Mouse (Mus musculus) embryonic facial prominence, embryonic 14.5 days (tissue): ENCODE data around the gene Vrk2. TPM values are rescaled to one million over a fixed set of nuclear protein-coding genes. Genes with fewer than 3 reads are reported as not detected.
A peak's percentile ranks its signal among the peaks of the same experiment; 100 is the strongest.

Experiments used
- ATAC-seq: fragments of 200-750 bp; cut with Nextera tagmentation; 2 replicates; pipeline ENCODE4 v1.8.0; 2017; ENCODE audit warnings: low read depth, moderate number of reproducible peaks, moderate TSS enrichment
- DNase-seq: peaks from one replicate; pipeline ENCODE4 v3.0.0-alpha.2; 2015; ENCODE audit warnings: low spot score
- H3K27ac ChIP-seq: fragments of 300-500 bp; sonication (generic); replicated peaks from 2 replicates; pipeline ENCODE4 v1.5.1; 2014; ENCODE audit warnings: low read depth, mild to moderate bottlenecking, low read length, moderate library complexity
- H3K27me3 ChIP-seq: fragments of 300-500 bp; sonication (generic); replicated peaks from 2 replicates; pipeline ENCODE4 v1.6.1; 2014; ENCODE audit warnings: low read length; ENCODE audit not compliant: control insufficient read depth, insufficient read depth
- H3K36me3 ChIP-seq: fragments of 300-500 bp; sonication (generic); 2 replicates; pipeline ENCODE4 v1.6.1; 2014; ENCODE audit warnings: low read length, mixed read lengths; ENCODE audit not compliant: control insufficient read depth, insufficient read depth
- H3K4me1 ChIP-seq: fragments of 300-500 bp; sonication (generic); 2 replicates; pipeline ENCODE4 v1.6.1; 2014; ENCODE audit warnings: antibody characterized with exemption, low read length; ENCODE audit not compliant: control insufficient read depth, insufficient read depth
- H3K4me2 ChIP-seq: fragments of 300-500 bp; sonication (generic); 2 replicates; pipeline ENCODE4 v1.6.1; 2014; ENCODE audit warnings: low read depth, mild to moderate bottlenecking, low read length, moderate library complexity, mixed read lengths
- H3K4me3 ChIP-seq: fragments of 300-500 bp; sonication (generic); 2 replicates; pipeline ENCODE4 v1.5.1; 2014; ENCODE audit warnings: low read depth, mild to moderate bottlenecking, low read length
- H3K9ac ChIP-seq: fragments of 300-500 bp; sonication (generic); 2 replicates; pipeline ENCODE4 v1.6.1; 2014; ENCODE audit warnings: low read depth, mild to moderate bottlenecking, low read length, moderate library complexity, mixed read lengths
- H3K9me3 ChIP-seq: fragments of 300-500 bp; sonication (generic); 2 replicates; pipeline ENCODE4 v1.6.1; 2016; ENCODE audit warnings: low read length; ENCODE audit not compliant: control insufficient read depth
- WGBS: fragments of 180-500 bp; shearing (Covaris S2); extraction: QIAGEN DNeasy Blood & Tissue Kit; methylation state at CpG from one replicate; pipeline ENCODE4 v1.1.7; 2014; 5-methylcytosine and 5-hydroxymethylcytosine counted together
- polyA plus RNA-seq: library from polyadenylated mRNA; unstranded; fragments of >200 nt; fragmentation: Nextera tagmentation; extraction: Ambion mirVana; gene quantifications from 2 replicates; pipeline ENCODE4 v1.2.1, GENCODE M21; 2014

Vrk2 gene
- polyA plus RNA-seq, 1 experiment from 2014 or later, result 18.9 TPM

DNA sequence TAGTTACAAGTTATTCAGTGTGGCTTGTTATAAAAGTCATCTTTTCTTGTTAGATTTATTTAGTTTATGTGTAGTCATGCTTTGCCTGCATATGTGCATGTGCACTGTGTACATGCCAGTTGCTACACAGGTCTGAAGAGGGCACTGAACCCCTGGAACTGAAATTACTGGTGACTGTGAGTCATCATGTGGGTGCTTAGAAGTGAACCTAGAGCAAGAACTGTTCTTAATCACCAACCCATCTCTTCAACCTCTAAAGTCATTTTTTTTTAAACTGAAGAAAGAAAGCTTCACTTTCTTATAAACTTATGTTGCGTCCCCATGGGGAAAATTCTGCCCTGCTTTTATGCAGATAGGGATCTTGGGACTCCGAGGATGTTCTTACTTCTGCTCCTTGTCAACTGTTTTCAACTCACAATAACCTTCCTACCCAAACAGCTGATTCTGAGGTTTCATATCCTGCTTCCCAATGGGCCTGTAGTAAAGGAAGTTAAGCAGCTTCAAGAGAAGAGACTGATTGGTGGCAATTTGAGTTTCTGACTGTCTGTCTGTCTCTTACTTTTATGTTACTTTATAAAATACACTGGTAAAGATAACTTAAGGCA is 7.9 kb upstream of the Vrk2 start:
- DNase-seq (no peak), ATAC-seq (no peak)
- Histone ChIP-seq H3K27me3 (no peaks in the 10 kb centered on the region), H3K4me1 (no peaks in the 10 kb centered on the region), H3K9ac (no peak overlapping the region), H3K4me2 (no peak overlapping the region), H3K27ac (no peak overlapping the region), H3K36me3 (no peaks in the 10 kb centered on the region), H3K4me3 (no peak overlapping the region), H3K9me3 (no peaks in the 10 kb centered on the region)
- WGBS, result 72% methylated on average over 2 of the region's 2 CpGs

DNA sequence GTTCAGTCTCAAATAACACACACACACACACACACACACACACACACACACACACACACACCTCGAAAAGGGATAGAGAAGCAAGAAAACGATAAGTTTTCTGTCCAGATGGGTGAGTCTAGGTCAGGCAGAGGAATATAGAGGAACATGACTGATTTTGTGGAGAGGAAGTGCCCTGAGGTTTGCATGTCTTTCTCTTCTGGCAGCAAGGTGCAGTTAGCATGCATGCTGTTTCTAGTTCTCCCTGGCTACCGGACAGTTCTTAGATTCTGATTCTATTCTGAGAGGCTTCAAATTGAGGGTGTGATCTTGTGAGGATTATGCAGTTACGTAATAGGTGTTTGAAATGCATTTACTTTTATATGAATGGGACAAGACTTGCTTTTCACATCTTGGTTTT is 6.9 kb upstream of the Vrk2 start:
- no peak for ATAC-seq
- H3K27ac ChIP-seq, result no peak overlapping the region
- WGBS, result 83% methylated on average over 4 of the region's 4 CpGs
- DNase-seq, result no peak
- H3K36me3 ChIP-seq, result no peaks in the 10 kb centered on the region
- no peaks in the 10 kb centered on the region for H3K4me1 ChIP-seq
- H3K4me3 ChIP-seq, result no peak overlapping the region
- no peaks in the 10 kb centered on the region for H3K9me3 ChIP-seq
- no peak overlapping the region for H3K4me2 ChIP-seq
- no peak overlapping the region for H3K9ac ChIP-seq
- H3K27me3 ChIP-seq, result no peaks in the 10 kb centered on the region

DNA sequence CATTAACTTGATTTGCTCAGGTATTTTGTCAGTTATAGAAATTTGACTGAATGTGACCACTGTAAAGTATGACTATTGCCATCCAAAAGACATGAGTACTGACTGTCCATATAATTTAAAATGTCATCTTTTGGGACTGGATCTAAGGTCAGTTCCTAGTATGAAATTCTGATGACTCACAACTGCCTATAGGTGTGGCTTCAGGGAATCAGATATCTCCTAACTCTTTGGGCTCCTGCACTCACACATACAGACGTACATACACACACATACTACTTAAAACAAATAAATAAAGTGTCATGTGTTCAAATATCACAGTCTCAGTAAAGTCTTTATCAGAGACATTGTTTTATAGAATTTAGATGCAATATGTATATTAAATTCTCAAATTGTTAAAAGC is 5.1 kb upstream of the Vrk2 start:
- no peak overlapping the region for H3K4me3 ChIP-seq
- DNase-seq (no peak), ATAC-seq (no peak)
- H3K27me3 ChIP-seq, result no peaks in the 10 kb centered on the region
- no peak overlapping the region for H3K9ac ChIP-seq
- no peak overlapping the region for H3K27ac ChIP-seq
- 68% methylated on average over 1 of the region's 1 CpGs for WGBS
- H3K4me1 ChIP-seq, result no peaks in the 10 kb centered on the region
- H3K36me3 ChIP-seq, result no peaks in the 10 kb centered on the region
- H3K9me3 ChIP-seq, result no peaks in the 10 kb centered on the region
- no peak overlapping the region for H3K4me2 ChIP-seq

DNA sequence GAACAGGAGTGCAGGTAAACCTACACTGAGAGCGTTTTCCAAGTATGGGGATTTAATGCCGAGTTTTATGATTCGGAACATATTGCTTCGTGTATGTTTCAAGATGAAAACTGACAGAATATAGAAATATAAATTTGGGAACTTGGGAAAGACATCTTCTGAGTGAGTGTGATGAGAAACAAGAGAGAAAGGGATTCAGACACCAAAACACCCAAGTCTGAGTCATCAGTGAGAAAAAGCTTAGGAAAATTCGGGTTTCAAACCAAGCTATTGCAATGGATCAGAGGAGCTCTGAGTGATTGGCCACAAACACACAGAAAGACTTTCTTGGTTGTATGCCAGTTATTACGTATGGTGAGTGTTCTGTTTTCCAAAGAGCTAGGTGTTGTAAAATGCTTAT is 4.0 kb upstream of the Vrk2 start:
- Histone ChIP-seq H3K4me2 (no peak overlapping the region), H3K36me3 (no peaks in the 10 kb centered on the region), H3K9ac (no peak overlapping the region), H3K4me3 (no peak overlapping the region), H3K27me3 (no peaks in the 10 kb centered on the region), H3K4me1 (0 out of 2 replicates have a peak, but pooled peaks cover under 1% of the 10 kb centered on the region), H3K27ac (no peak overlapping the region), H3K9me3 (no peaks in the 10 kb centered on the region)
- 72% methylated on average over 6 of the region's 6 CpGs for WGBS
- DNase-seq (no peak), ATAC-seq (no peak)

DNA sequence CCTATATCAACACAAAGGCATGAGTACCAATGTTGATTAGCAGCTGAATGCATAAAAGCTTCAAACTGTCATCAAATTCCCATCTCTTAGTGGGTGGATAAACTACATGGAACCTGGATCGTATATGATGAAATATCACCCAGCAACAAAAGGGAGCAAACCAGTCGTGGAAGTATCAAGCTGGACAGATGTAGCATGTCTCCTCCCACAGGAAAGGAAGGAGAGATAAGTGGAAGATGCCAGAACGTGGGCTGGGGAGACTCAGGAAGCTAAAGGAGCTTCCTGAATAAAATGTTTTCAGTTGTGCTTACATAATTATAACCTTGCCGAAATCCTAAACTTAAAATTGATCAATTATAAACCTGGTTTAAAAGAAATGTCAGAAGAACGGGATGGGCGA is 3.3 kb upstream of the Vrk2 start:
- WGBS, result 70% methylated on average over 6 of the region's 6 CpGs
- H3K4me2 ChIP-seq, result no peak overlapping the region

DNA sequence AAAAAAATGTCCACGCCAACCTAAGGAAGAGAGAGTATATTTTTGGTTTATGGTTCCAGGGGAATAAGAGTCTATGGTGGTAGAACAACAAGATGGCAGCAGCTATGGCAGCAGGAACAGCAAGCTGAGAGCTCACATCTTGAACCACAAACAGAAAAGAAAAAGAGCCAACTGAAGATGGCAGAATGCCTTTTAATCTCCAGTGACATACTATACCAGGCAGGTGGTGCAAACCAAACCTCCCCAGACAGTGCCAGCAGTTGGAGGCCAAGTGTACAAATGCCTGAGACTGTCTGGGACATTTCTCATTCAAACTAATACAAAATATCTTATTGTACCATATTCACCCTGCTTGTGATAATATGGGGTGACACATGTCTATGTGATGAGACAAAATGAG is 2.4 kb upstream of the Vrk2 start:
- H3K36me3 ChIP-seq, result no peaks in the 10 kb centered on the region
- no peak overlapping the region for H3K4me2 ChIP-seq
- H3K9me3 ChIP-seq, result no peaks in the 10 kb centered on the region
- no peak for DNase-seq
- no peak overlapping the region for H3K27ac ChIP-seq
- no peak overlapping the region for H3K9ac ChIP-seq
- no peak overlapping the region for H3K4me3 ChIP-seq
- H3K27me3 ChIP-seq, result no peaks in the 10 kb centered on the region
- 91% methylated on average over 1 of the region's 1 CpGs for WGBS
- no peak for ATAC-seq
- H3K4me1 ChIP-seq, result peaks cover 6% of the 10 kb centered on the region; the same call in 1 of the 2 replicates

More for the DNA sequence above, 3.3 kb upstream of the Vrk2 start:
- no peak overlapping the region for H3K9ac ChIP-seq
- DNase-seq (no peak), ATAC-seq (no peak)
- no peaks in the 10 kb centered on the region for H3K9me3 ChIP-seq
- H3K4me1 ChIP-seq, result peaks cover 6% of the 10 kb centered on the region; the same call in 1 of the 2 replicates
- no peaks in the 10 kb centered on the region for H3K27me3 ChIP-seq
- no peak overlapping the region for H3K4me3 ChIP-seq
- no peak overlapping the region for H3K27ac ChIP-seq
- no peaks in the 10 kb centered on the region for H3K36me3 ChIP-seq

DNA sequence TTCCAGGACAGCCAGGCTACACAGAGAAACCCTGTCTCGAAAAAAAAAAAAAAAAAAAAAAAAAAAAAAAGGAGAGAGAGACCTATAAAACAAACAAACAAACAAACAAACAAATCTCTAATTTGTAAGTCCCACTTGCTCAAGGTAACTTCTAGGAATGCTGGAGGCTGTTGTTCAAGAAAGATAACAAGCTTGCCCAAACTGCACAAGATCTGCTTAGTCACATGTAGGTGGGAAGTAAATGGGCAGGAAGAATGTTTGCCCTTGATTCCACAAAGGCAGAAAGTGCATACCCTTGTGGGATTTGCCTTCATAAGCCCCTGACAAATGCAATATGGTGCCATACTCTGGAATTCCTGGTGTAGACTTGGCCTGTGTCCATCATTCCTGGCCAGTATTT is 688 bp upstream of the Vrk2 start:
- H3K4me1 ChIP-seq, result peaks cover 6% of the 10 kb centered on the region; the same call in 1 of the 2 replicates
- no peak overlapping the region for H3K9ac ChIP-seq
- H3K4me3 ChIP-seq, result no peak overlapping the region
- no peak overlapping the region for H3K27ac ChIP-seq
- DNase-seq (no peak), ATAC-seq (no peak)
- no peaks in the 10 kb centered on the region for H3K27me3 ChIP-seq
- 88% methylated on average over 1 of the region's 1 CpGs for WGBS
- no peaks in the 10 kb centered on the region for H3K9me3 ChIP-seq
- no peak overlapping the region for H3K4me2 ChIP-seq
- H3K36me3 ChIP-seq, result peaks cover 9% of the 10 kb centered on the region; the same call in 1 of the 2 replicates

DNA sequence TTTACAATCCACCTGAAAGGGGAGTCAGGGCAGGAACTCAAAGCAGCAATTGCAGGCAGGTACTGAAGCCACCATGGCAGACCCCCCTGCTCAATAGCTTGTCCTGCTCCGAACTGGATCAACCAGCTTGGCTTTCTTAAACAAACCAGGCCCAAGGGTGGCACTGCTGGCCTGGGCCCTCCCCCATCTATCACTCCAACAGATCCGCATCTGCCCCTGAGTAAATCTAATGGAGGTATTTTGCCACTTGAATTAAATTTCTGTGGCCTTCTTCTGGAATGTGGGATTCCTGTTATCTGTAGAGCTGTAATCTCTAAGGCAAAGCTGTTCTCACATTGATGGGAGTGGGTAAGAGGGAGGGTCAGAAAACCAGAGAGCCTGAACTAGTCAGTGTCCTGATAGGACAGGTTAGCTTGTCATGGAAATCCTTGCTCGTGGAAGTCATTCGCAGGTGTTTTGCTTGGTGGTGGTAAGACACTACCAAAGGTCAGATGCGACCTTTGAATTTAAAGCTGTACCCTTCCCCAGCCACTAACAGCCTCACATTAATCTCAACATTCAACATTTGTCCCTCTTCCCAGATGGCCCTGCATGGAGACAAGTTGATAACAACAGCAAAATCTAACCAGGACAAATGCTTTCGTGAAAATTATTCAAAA is 1.3 kb downstream of the Vrk2 start:
- no peak for DNase-seq
- Histone ChIP-seq H3K36me3 (peaks cover 9% of the 10 kb centered on the region; the same call in 1 of the 2 replicates), H3K9ac (peak overlapping the region; percentile 84), H3K9me3 (no peaks in the 10 kb centered on the region), H3K27ac (peak overlapping the region; percentile 87), H3K4me1 (peaks cover 6% of the 10 kb centered on the region; the same call in 1 of the 2 replicates), H3K4me3 (peak overlapping the region; percentile 75), H3K4me2 (peak overlapping the region; percentile 66), H3K27me3 (no peaks in the 10 kb centered on the region)
- ATAC-seq, result no peak
- WGBS, result 27% methylated on average over 6 of the region's 6 CpGs

DNA sequence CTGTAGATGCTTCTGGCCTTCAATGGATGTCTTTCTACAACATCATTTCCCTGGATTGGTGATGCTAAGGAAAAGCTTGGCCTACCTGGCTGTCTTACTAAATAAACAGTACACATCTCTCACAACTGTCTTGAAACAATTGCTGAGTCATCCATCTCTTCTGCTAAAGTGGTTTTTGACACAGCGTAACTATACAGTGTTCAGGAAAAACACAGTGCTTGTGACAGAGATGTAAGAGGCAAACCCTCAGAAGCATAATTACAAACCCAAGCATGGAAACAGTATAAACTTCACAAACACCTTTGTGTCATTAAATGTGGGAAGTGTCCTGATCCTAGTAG is 6.6 kb downstream of the Vrk2 start:
- ATAC-seq (no peak), DNase-seq (no peak)
- 88% methylated on average over 1 of the region's 1 CpGs for WGBS

More for the DNA sequence above, 6.6 kb downstream of the Vrk2 start:
- peaks cover 9% of the 10 kb centered on the region; the same call in 1 of the 2 replicates for H3K36me3 ChIP-seq
- H3K4me3 ChIP-seq, result no peak overlapping the region
- no peaks in the 10 kb centered on the region for H3K27me3 ChIP-seq
- H3K4me2 ChIP-seq, result no peak overlapping the region
- no peak overlapping the region for H3K27ac ChIP-seq
- H3K9ac ChIP-seq, result no peak overlapping the region
- H3K9me3 ChIP-seq, result no peaks in the 10 kb centered on the region
- no peaks in the 10 kb centered on the region for H3K4me1 ChIP-seq
